Mouse (Mus musculus): ENCODE results near the gene Hira.

- no peak for TF ChIP-seq CTCF (IDR thresholded peaks at IDR 0.05; ENCODE audit: borderline replicate concordance, extremely low read depth, insufficient read depth, insufficient read length)
- TF ChIP-seq POLR2A (IDR thresholded peaks at IDR 0.05; ENCODE audit: borderline replicate concordance, extremely low read depth, insufficient read depth, insufficient read length, poor library complexity, severe bottlenecking), result peak; percentile 59; the same call in 1 of the 2 replicates
These were observed 40.2 kb upstream of the Hira start, which contains the start of the genes 2510002D24Rik and Gm28539 for GRCm38 (mm10) chr16:18836468-18837208.

All from brain, embryonic 14.5 days (tissue).